Mouse (Mus musculus): ENCODE measurements at regions not wholly inside any gene's neighbourhood (a gene's known extent, or its start where the extent isn't known, plus 50 kb on each side); places are given as distances from the start of the nearest gene placed in this dataset.
"Not testable (repeated sequence)": the region's sequence is repeated elsewhere in the genome, so short reads cannot be mapped to it uniquely, and the experiment has no call there.

DNA sequence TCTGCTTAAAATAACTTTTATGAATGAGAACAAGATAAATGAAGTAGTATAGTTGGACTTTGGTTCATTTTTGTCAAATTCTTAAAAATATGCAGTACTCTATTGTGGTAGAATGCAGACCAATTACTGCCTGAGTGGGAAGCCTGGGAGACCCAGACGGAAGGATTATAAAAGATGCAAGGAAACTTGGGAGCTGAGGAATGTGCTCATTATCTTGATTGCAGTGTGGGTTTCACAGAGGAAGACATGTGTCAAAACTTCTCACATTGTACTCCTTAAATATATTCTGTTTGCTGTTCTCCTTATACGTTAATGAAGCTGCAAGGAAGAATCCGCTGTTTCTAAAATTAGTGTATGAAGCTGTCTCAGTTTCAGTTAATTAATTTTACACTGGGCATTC, 244.3 kb downstream of the Kif2b start:
- Histone ChIP-seq H3K4me3 (replicated peaks; ENCODE audit: extremely low read depth, low read depth, low read length) (no peak overlapping the region), H3K4me1 (ENCODE audit: control insufficient read depth, insufficient read depth, low read length) (no peaks in the 10 kb centered on the region)
- TF ChIP-seq CTCF (IDR thresholded peaks at IDR 0.05; ENCODE audit: insufficient read depth, low read length) = no peak
- no peak for TF ChIP-seq POLR2A (IDR thresholded peaks at IDR 0.05; ENCODE audit: borderline replicate concordance, extremely low read depth, low read depth, low read length)
- no peak for DNase-seq
- 86% methylated on average over 3 of the region's 3 CpGs for WGBS

- 79% methylated on average over 8 of the region's 8 CpGs for WGBS
- TF ChIP-seq CTCF (IDR thresholded peaks at IDR 0.05; ENCODE audit: insufficient read depth, low read length) = no peak
- no peak for TF ChIP-seq POLR2A (IDR thresholded peaks at IDR 0.05; ENCODE audit: borderline replicate concordance, extremely low read depth, low read depth, low read length)
Observed at GRCm38 (mm10) chr11:91327543-91327942, 249.8 kb downstream of the Kif2b start.

DNA sequence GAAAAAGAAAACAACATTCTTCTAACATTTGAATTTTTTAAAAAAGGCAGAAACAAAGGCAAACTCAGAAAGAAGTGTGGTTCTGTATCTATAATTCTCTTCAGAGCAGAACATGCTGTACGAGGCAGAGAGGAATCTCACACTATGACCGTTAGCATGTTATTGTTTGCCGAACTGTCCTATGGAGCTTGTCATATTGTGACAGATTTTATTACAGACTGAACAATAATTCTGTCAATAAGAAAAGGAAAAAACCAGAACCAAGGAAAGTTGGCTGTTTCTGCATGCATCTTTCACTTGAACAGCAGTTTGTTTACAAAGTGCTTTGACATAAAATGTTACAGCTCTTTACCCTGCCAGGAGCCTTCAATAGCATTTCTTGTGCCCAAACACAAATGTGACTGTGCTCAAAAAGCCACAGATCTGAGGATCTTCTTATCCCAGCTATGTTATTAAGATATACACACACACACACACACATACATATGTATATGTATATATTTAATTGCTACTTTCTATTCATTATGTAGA, 267.1 kb downstream of the Kif2b start:
- 52% methylated on average over 3 of the region's 3 CpGs for WGBS
- Histone ChIP-seq H3K4me1 (ENCODE audit: control insufficient read depth, insufficient read depth, low read length) (no peaks in the 10 kb centered on the region), H3K4me3 (replicated peaks; ENCODE audit: extremely low read depth, low read depth, low read length) (no peak overlapping the region)
- TF ChIP-seq POLR2A (IDR thresholded peaks at IDR 0.05; ENCODE audit: borderline replicate concordance, extremely low read depth, low read depth, low read length) (no peak), CTCF (IDR thresholded peaks at IDR 0.05; ENCODE audit: insufficient read depth, low read length) (no peak)
- no peak for DNase-seq

More at GRCm38 (mm10) chr11:91327543-91327942, 249.8 kb downstream of the Kif2b start:
- Histone ChIP-seq H3K4me3 (replicated peaks; ENCODE audit: extremely low read depth, low read depth, low read length) (no peak overlapping the region), H3K4me1 (ENCODE audit: control insufficient read depth, insufficient read depth, low read length) (no peaks in the 10 kb centered on the region)
- DNase-seq = no peak

DNA sequence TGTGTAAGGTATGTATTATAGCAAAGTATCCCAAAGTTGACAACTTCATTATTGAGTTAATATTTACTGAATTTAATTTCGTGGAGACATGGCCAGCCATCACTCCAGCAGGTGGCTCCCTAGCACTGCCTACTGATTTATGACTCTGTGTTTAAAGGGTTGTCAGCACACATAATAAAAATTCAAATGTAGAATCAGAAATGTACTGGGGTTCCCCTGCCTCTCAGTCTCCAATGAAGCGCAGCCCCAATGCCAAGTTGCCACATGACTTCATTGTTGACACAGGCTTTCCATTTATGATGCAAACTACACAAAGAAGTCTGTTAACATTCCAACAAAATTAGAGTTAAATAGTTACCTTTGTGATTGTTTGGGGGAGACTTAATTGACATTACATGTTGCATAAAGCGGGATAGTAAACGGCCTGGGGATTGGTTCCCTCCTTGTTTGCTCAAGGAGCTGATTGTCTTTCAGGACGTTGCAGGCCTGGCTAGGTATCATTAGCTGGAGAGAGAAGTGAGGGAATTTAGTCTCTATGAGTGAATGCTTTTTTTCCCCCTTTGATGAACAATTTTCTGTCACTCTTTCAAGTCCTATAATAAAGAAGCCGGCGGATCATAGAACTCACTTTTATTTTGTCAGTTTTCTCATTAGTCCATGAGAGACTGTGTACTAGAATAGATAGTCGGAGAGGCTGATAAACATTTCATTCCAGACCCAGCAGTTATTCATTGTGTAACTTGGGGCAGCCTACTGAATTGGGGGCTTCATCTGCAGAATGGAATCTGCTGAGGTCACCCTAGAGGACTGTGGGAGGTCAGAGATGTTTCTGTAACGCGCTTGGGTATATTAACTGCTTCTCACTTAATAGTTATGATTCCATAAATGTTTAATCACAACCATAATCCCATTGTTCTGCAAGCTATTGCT, 287.9 kb downstream of the Kif2b start:
- 50% methylated on average over 10 of the region's 10 CpGs for WGBS
- no peak overlapping the region for H3K4me3 ChIP-seq (replicated peaks; ENCODE audit: extremely low read depth, low read depth, low read length)
- no peak for DNase-seq
- TF ChIP-seq POLR2A (IDR thresholded peaks at IDR 0.05; ENCODE audit: borderline replicate concordance, extremely low read depth, low read depth, low read length) (no peak), CTCF (IDR thresholded peaks at IDR 0.05; ENCODE audit: insufficient read depth, low read length) (peak; percentile 47; the same call in 1 of the 2 replicates)
- no peaks in the 10 kb centered on the region for H3K4me1 ChIP-seq (ENCODE audit: control insufficient read depth, insufficient read depth, low read length)

DNA sequence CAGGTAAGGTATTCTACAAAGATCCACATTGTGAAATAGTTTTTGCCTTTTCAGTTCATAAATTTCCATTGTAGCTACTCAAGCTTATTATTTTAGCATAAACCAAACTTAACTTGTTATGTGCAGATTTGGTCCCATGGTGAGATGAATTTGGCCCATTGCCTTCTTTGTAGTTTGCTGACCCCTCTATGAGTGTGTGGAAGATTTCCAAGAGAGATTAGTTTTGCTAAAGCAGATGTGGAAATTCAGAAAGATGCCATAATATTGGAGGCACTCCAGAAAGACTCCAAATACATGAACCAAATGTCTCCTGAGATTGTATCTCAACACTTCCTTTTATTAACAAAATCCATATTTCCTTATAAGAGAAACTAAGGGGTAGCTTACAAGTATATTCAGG, 291.0 kb downstream of the Kif2b start:
- H3K4me1 ChIP-seq (ENCODE audit: control insufficient read depth, insufficient read depth, low read length) = no peaks in the 10 kb centered on the region
- no peak overlapping the region for H3K4me3 ChIP-seq (replicated peaks; ENCODE audit: extremely low read depth, low read depth, low read length)
- no peak for DNase-seq
- no peak for TF ChIP-seq CTCF (IDR thresholded peaks at IDR 0.05; ENCODE audit: insufficient read depth, low read length)
- no peak for TF ChIP-seq POLR2A (IDR thresholded peaks at IDR 0.05; ENCODE audit: borderline replicate concordance, extremely low read depth, low read depth, low read length)

DNA sequence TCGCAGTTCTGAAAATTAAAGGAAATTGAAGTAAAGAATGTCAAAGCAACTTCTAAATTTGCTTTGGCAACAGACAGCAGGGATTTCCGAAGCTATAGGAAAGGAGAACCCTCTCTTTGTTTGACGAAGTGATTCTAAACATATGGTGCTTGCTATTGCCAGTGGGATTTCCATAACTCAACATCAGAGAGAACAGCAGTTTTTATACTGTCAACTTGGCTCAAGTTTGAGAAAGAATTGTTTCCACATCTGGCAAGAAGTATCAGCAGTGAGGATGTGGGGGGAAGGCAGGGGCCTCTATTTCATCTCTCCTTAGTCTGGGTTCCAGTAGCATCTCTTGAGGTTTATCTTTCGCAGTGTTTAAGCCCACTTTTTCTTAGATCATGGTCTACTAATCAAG, 315.1 kb downstream of the Kif2b start:
- DNase-seq = no peak

DNA sequence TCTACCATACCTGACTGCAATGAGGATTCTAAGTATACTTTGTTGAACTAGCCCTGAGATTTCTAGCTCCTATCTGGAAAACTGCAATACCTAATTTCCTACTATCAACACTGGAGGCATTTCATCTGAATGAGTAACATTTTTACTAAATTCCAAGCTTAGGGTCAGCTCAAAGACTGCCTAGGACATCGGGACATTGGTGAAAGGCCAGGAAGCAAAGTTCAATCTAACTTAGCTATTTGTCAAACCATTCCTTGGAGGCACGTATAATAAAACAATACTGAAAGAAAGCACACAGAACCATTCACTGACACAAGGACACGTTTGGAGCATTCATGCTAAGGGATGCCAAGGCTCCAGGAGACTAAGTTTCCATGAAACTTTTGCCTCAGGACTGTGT, 335.3 kb downstream of the Kif2b start:
- not testable (repeated sequence) for H3K4me1 ChIP-seq (ENCODE audit: control insufficient read depth, insufficient read depth, low read length); DNase-seq; H3K4me3 ChIP-seq (replicated peaks; ENCODE audit: extremely low read depth, low read depth, low read length)
- 65% methylated on average over 3 of the region's 3 CpGs for WGBS

More for the DNA sequence above, 315.1 kb downstream of the Kif2b start:
- TF ChIP-seq POLR2A (IDR thresholded peaks at IDR 0.05; ENCODE audit: borderline replicate concordance, extremely low read depth, low read depth, low read length) (no peak), CTCF (IDR thresholded peaks at IDR 0.05; ENCODE audit: insufficient read depth, low read length) (no peak)
- Histone ChIP-seq H3K4me1 (ENCODE audit: control insufficient read depth, insufficient read depth, low read length) (no peaks in the 10 kb centered on the region), H3K4me3 (replicated peaks; ENCODE audit: extremely low read depth, low read depth, low read length) (no peak overlapping the region)
- WGBS = 35% methylated on average over 4 of the region's 4 CpGs

- TF ChIP-seq CTCF (IDR thresholded peaks at IDR 0.05; ENCODE audit: insufficient read depth, low read length) (no peak), POLR2A (IDR thresholded peaks at IDR 0.05; ENCODE audit: borderline replicate concordance, extremely low read depth, low read depth, low read length) (no peak)
- H3K4me1 ChIP-seq (ENCODE audit: control insufficient read depth, insufficient read depth, low read length) = no peaks in the 10 kb centered on the region
- DNase-seq = no peak
- 73% methylated on average over 1 of the region's 1 CpGs for WGBS
- H3K4me3 ChIP-seq (replicated peaks; ENCODE audit: extremely low read depth, low read depth, low read length) = no peak overlapping the region
Observed at GRCm38 (mm10) chr11:91216158-91216557, 361.2 kb downstream of the Kif2b start.

DNA sequence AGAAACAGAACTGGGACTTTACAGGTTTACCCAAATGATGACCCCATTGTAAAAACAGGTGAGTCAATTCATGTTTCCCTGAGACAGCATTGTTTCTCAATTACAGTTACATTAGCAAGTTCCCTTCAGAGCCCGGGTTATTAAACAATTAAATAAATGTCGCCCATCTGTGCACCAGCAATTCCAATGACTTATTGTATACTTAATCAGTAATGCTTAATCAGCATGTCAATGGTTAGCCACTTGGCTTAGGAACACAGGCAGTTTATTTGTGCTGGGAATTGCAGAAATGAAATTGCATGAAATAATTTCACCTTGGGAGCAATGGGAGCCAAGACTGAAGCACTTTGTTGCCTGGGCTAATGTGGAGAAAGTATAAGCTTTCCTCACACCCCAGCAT, 364.3 kb downstream of the Kif2b start:
- no peak for DNase-seq
- Histone ChIP-seq H3K4me3 (replicated peaks; ENCODE audit: extremely low read depth, low read depth, low read length) (no peak overlapping the region), H3K4me1 (ENCODE audit: control insufficient read depth, insufficient read depth, low read length) (no peaks in the 10 kb centered on the region)
- no peak for TF ChIP-seq CTCF (IDR thresholded peaks at IDR 0.05; ENCODE audit: insufficient read depth, low read length)
- TF ChIP-seq POLR2A (IDR thresholded peaks at IDR 0.05; ENCODE audit: borderline replicate concordance, extremely low read depth, low read depth, low read length) = no peak
- 78% methylated on average over 2 of the region's 2 CpGs for WGBS

- DNase-seq = no peak
- Histone ChIP-seq H3K4me1 (ENCODE audit: control insufficient read depth, insufficient read depth, low read length) (no peaks in the 10 kb centered on the region), H3K4me3 (replicated peaks; ENCODE audit: extremely low read depth, low read depth, low read length) (no peak overlapping the region)
- no peak for TF ChIP-seq POLR2A (IDR thresholded peaks at IDR 0.05; ENCODE audit: borderline replicate concordance, extremely low read depth, low read depth, low read length)
- TF ChIP-seq CTCF (IDR thresholded peaks at IDR 0.05; ENCODE audit: insufficient read depth, low read length) = no peak
- 67% methylated on average over 7 of the region's 7 CpGs for WGBS
Observed at GRCm38 (mm10) chr11:91206470-91206869, 370.9 kb downstream of the Kif2b start.
